Mouse (Mus musculus): ENCODE measurements around the gene Iqcj. TPM values are rescaled to one million over a fixed set of nuclear protein-coding genes. Genes with fewer than 3 reads are reported as not detected.

Gene Iqcj
- not detected for polyA plus RNA-seq (2017; shearing (Covaris generic))

GRCm38 (mm10) chr3:67892026-67892705 is at the start of gene Iqcj, which contains the start of gene Iqschfp:
Gene Iqcj (plus strand): TSS chr3:67892220.
Gene Iqschfp (plus strand): TSS chr3:67892232.
- no peak for ATAC-seq

GRCm38 (mm10) chr3:67852397-67852796 is 39.6 kb upstream of the Iqcj start:
- ATAC-seq: no peak

DNA sequence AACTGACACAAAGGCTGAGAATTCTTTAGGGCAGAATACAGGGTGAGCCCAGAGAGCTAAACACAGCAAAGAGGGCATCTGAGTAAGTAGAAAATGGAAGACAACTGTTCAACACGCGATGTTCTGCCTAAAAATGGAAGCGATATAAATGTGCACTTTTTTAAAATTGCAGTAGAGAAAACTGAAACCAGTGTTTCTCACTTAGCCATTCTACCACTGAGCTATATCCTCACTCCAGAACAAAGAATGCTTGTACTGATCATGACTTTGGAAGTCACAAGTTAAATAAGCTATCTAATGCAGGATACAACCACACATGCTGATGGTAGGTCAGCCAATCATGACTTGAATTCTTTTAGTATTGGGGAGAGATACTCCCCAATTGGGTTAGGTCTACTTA is 30.5 kb upstream of the Iqcj start:
- no peak for ATAC-seq

GRCm38 (mm10) chr3:67867420-67868065 is 24.5 kb upstream of the Iqcj start:
- ATAC-seq: no peak

DNA sequence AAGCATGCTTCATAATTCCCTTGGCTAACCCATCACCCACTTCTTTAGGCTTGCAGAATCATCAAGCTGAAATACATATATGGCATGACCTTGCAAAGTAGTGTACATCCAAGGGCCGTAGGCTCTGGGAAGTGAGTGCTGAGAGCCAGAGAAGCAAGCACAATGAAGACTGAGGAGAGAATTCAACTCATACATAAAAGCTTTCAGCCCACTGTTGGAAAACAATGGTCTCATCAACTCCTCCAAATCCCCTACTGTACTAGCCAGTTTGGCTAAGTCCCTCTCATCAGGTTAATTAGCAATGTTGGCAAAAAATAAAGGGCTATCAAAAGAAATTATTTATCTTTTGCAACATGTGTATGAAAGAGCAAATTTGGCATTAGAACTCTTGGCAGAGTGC is 22.6 kb upstream of the Iqcj start:
- no peak for ATAC-seq

DNA sequence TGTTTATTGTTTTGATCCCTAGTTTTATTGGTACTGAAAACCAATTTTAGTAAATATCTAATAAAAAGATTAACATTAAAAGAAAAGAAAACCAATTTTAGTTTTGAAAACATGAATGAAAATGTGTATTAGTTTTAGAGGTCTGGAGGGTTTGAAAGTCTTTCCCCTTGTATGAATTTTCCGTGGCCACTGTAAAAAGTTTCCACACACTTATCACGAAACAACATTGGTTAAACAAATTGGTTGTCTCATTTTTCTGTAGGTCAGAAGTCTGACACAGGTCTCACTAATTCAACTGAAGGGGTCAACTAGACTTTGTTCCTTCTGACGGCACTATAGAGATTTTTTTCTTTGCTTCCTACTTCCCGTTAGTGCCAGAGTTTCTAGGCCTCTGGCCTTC is 14.8 kb upstream of the Iqcj start:
- no peak for ATAC-seq

- no peak for ATAC-seq
Measured at GRCm38 (mm10) chr3:67884335-67884734, 7.7 kb upstream of the Iqcj start.

DNA sequence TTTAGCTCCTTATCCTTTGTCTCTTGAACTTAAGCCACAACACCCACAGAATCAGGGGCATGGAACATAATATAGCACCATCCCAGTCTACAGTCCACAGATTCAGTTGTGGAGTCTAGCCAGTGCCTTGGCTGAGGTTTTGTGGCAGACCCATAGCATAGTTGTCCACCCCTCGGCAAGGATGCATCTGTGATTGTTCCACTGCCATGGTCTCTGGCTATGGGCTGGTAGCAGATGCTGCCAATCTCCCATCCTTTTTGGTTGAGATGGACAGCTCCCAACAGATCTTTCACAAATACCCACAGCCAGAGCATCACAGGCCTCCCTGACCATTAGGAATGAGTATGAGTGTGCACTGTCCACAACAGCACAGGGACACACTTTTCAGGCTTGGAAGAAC is 5.8 kb upstream of the Iqcj start:
- no peak for ATAC-seq

- ATAC-seq: no peak
Measured at GRCm38 (mm10) chr3:67887251-67887650, 4.8 kb upstream of the Iqcj start.

DNA sequence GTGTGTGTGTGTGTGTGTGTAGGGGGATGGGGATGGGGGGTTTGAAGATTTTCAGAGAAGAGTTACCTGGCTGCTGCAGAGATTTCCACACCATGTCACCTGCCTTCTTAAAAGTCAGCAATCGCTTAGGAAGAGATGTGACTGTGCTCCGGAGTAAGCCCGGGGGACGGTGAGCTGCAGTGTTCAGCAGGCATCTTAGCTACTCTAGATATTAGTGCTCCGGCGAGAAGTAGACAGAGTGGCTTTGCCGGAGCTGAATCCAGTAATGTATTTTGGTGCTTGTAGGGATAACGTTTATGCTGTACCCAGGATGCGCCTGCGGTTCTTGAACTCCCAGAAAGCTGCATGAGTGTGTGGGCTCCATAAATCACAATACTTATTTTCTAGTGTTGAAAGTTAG is 748 bp downstream of the Iqcj start:
- ATAC-seq: no peak

- no peak for ATAC-seq
Measured at GRCm38 (mm10) chr3:67902517-67902916, 10.5 kb downstream of the Iqcj start.

- ATAC-seq: no peak
Measured at GRCm38 (mm10) chr3:67908586-67908985, 16.6 kb downstream of the Iqcj start.

DNA sequence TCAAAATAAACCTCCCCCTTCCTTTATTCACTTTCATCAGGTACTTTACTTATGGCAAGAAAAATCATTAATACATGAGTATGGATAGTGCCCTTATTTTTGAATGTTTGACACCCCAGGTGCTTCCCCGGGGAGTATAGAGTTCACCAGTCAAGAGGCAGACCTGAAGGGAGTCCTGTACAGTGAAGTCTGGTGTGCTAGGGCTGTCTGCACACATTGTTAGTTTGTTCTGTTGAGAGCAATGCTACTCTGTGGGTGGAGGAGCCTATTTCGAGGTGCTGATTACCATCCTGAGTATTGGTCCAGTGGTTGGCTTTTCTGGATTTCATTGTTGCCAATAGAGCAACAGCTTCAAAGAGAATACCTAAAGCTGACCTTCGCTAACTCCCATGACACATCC is 26.1 kb downstream of the Iqcj start:
- no peak for ATAC-seq

- ATAC-seq: no peak
Measured at GRCm38 (mm10) chr3:67918634-67919259, 26.7 kb downstream of the Iqcj start.

GRCm38 (mm10) chr3:67923095-67923494 is 31.1 kb downstream of the Iqcj start:
- no peak for ATAC-seq

DNA sequence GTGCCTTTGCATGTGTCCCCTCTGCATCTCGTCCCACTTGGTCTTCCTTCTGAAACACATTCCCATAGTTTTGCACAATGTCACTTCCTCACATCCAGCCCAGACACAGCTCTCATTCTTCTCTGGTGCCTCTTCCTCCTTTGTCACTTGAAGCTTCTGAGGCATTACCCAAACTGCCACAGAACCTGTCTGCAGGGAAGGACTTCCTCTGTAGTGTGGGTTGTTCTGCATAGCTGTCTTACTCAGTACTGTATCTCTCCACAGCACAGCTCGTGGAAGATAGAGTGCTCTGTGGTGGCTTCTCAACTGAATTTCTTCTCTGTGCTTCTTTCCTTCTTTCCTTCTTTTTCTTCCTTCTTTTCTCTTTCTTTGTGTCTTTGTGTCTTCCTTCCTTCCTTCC is 33.4 kb downstream of the Iqcj start:
- no peak for ATAC-seq

DNA sequence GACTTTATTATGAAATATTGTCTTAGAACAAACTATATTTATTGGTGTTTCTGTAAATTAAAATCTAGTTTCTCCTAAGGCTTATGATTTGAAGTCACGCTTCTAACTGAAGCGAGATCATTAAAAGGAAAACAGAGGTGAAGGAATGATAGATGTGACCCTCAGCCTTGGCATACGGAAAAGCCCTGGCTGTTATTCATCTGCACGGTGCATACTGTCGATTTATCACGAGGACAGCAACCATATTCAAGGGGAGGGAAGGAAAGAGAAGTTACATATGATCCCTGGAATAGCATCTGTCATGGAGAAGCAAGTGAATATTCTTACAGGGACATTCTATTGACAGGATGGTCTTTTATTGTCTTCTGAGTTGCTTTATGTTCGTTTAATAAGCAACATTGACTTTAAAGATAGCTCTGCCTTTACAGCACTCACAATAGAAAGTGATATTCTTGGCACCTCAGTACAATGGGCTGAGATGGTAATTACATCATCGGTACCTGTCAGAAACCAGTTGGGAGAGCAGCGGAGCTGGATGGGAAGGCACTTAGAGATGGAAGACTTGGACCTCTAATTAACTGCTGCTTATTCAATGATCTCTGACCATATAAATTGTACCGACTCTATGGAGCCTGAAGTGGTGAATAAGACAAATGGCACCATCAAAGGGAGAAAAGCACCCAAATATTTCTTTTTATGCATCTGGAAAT is 38.6 kb downstream of the Iqcj start:
- no peak for ATAC-seq

DNA sequence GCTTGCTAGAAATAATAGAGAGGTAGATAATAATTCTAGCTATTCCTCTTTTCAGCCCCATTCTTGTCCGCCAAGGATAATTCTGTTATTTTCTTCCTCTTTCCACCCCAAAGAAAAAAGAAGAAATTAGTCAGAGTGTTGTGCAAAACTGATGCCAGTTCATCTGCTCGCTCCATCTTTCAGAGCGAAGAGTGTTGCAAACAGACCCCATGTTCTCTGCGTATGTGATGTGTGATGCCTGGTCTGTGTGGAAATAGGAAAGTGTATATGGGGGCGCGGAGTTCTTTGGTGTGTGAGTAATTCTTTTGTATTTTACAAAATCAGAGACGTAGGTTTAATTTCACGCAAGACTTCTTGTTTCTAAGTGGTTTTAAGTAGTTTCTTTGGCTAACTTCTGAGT is 39.2 kb downstream of the Iqcj start:
- ATAC-seq: no peak

GRCm38 (mm10) chr3:67931914-67932313 is 39.9 kb downstream of the Iqcj start:
- no peak for ATAC-seq

GRCm38 (mm10) chr3:67935829-67936228 is 43.8 kb downstream of the Iqcj start:
- ATAC-seq: no peak

DNA sequence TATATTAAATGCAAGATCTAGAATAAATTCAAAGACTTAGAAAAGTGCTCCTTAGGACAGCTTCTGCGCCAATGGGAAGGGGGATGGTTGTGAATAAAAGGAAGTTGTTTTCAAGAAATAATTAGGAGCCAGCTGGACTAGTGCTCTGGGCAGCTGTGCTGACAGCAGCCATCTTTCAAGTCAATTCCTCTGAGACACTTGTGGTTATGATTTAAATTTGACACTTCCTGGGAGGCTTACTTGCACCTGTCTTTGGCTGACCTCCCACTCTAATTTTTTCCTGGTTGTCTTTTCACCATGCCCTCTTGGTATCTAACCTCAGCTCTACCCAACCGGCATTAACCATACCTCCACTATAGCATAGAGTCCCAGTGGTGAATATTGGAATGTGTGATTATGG is 55.0 kb downstream of the Iqcj start:
- ATAC-seq: no peak

DNA sequence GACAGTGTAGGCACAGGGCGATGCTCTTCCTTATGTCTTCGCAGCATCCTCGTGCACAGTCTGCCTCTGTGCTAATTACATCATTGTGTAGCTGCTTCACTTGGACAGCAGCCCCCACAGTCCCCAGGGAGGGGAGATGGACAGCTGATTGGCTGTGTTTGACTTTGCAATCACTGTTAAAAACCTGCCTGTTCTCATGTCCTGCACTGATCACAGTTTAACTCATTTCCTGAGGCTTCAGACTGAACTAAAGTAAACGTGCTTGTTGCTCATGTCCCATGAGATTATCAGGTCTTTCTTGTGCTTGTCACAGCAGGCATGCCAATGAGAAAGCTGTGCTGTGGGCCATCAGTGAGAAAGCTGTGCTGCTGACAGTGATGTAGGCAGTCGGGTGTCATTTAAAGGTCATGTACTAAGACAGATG is 60.5 kb downstream of the Iqcj start:
- no peak for ATAC-seq

GRCm38 (mm10) chr3:67954459-67955065 is 62.5 kb downstream of the Iqcj start:
- no peak for ATAC-seq

Measured in CD4-positive, CD25-positive, alpha-beta regulatory T cell, adult 4 months (primary cell).